Mouse (Mus musculus) CD4-positive naive resting alpha-beta T cell, adult 76 days (primary cell): ENCODE data around the gene Tfr2. TPM values are rescaled to one million over a fixed set of nuclear protein-coding genes. Genes with fewer than 3 reads are reported as not detected.

ENCODE experiments used
- total RNA-seq: library from RNA; stranded (reverse); gene quantifications from one replicate; pipeline ENCODE4 v1.2.4, GENCODE M21; 2023

The Tfr2 gene
- 0.59 TPM for total RNA-seq

GRCm38 (mm10) chr5:137569665-137570064 lies at the start of gene Tfr2:
Gene Tfr2, plus strand, starts transcription at chr5:137569840.

GRCm38 (mm10) chr5:137533117-137533827 lies 36.4 kb upstream of the Tfr2 start, which contains the start of the genes Epo and Gnb2:
Gene Epo, minus strand, starts transcription at chr5:137533242.
Gene Gnb2, minus strand, starts transcription at chr5:137533510.

GRCm38 (mm10) chr5:137553411-137553837 lies 16.2 kb upstream of the Tfr2 start, which contains the start of gene Actl6b:
Gene Actl6b, plus strand, starts transcription at chr5:137553517.

GRCm38 (mm10) chr5:137600619-137601364 lies 31.2 kb downstream of the Tfr2 start, which contains the start of gene Mospd3:
Gene Mospd3, minus strand, starts transcription at chr5:137601058.

GRCm38 (mm10) chr5:137613550-137613949 lies 43.9 kb downstream of the Tfr2 start, which contains the start of gene Pcolce:
Gene Pcolce, minus strand, starts transcription at chr5:137613784.

GRCm38 (mm10) chr5:137628498-137629305 lies 59.1 kb downstream of the Tfr2 start, which contains the start of the genes Fbxo24, Lrch4 and Gm20605:
Gene Fbxo24, minus strand, starts transcription at chr5:137629002.
Gene Lrch4, plus strand, starts transcription at chr5:137629121.
Gene Gm20605, plus strand, starts transcription at chr5:137629175.

Other genes starting within 250 kb of the Tfr2 start
- gene Slc12a9, start 236.2 kb upstream of the Tfr2 start, total RNA-seq = 16.2 TPM
- 0.15 TPM for gene Ephb4, start 219.7 kb upstream of the Tfr2 start, total RNA-seq
- 0.35 TPM for gene Zan, start 92.8 kb upstream of the Tfr2 start, total RNA-seq
- 27.2 TPM for gene Pop7, start 67.3 kb upstream of the Tfr2 start, total RNA-seq
- 93.3 TPM for gene Gigyf1, start 51.3 kb upstream of the Tfr2 start, total RNA-seq
- gene Epo, start 36.6 kb upstream of the Tfr2 start, total RNA-seq = not detected
- gene Gnb2, start 36.3 kb upstream of the Tfr2 start, total RNA-seq = 259 TPM
- gene Actl6b, start 16.3 kb upstream of the Tfr2 start, total RNA-seq = not detected
- 28.5 TPM for gene Mospd3, start 31.2 kb downstream of the Tfr2 start, total RNA-seq
- gene Pcolce, start 43.9 kb downstream of the Tfr2 start, total RNA-seq = 1.2 TPM
- gene Fbxo24, start 59.2 kb downstream of the Tfr2 start, total RNA-seq = not detected
- 185 TPM for gene Lrch4, start 59.3 kb downstream of the Tfr2 start, total RNA-seq
- gene Gm20605, start 59.3 kb downstream of the Tfr2 start, total RNA-seq = 55.1 TPM
- 81.4 TPM for gene Sap25, start 71.5 kb downstream of the Tfr2 start, total RNA-seq
- gene Irs3, start 75.9 kb downstream of the Tfr2 start, total RNA-seq = not detected
- 23.5 TPM for gene Agfg2, start 114.9 kb downstream of the Tfr2 start, total RNA-seq
- 2.0 TPM for gene Nyap1, start 171.8 kb downstream of the Tfr2 start, total RNA-seq
- gene Tsc22d4, start 175.9 kb downstream of the Tfr2 start, total RNA-seq = 183 TPM
- 18.2 TPM for gene Ppp1r35, start 209.0 kb downstream of the Tfr2 start, total RNA-seq
- 212 TPM for gene Mepce, start 217.8 kb downstream of the Tfr2 start, total RNA-seq
- gene Zcwpw1, start 218.0 kb downstream of the Tfr2 start, total RNA-seq = 14.8 TPM